Mouse (Mus musculus) heart, embryonic 15.5 days (tissue): ENCODE data around the gene Fbxo46. TPM values are rescaled to one million over a fixed set of nuclear protein-coding genes. Genes with fewer than 3 reads are reported as not detected.
A peak's percentile ranks its signal among the peaks of the same experiment; 100 is the strongest.

ENCODE experiments used
- ATAC-seq: fragments of 200-750 bp; cut with Nextera tagmentation; replicated peaks from 2 replicates; pipeline ENCODE4 v1.8.0; 2017; ENCODE audit warnings: low read depth, moderate TSS enrichment; ENCODE audit not compliant: insufficient number of reproducible peaks, insufficient read depth, low FRiP score
- H3K27ac ChIP-seq: fragments of 300-500 bp; sonication (generic); 2 replicates; pipeline ENCODE4 v1.5.1; 2015; ENCODE audit warnings: mild to moderate bottlenecking, inconsistent platforms
- H3K27me3 ChIP-seq: fragments of 300-500 bp; sonication (generic); 2 replicates; pipeline ENCODE4 v1.6.1; 2015; ENCODE audit warnings: inconsistent platforms
- H3K36me3 ChIP-seq: fragments of 300-500 bp; sonication (generic); 2 replicates; pipeline ENCODE4 v1.6.1; 2015; ENCODE audit warnings: mild to moderate bottlenecking, inconsistent platforms
- H3K4me1 ChIP-seq: fragments of 300-500 bp; sonication (generic); replicated peaks from 2 replicates; pipeline ENCODE4 v1.6.1; 2015; ENCODE audit warnings: inconsistent platforms
- H3K4me2 ChIP-seq: fragments of 300-500 bp; sonication (generic); 2 replicates; pipeline ENCODE4 v1.6.1; 2015; ENCODE audit warnings: inconsistent platforms, mild to moderate bottlenecking, moderate library complexity
- H3K4me3 ChIP-seq: fragments of 300-500 bp; sonication (generic); 2 replicates; pipeline ENCODE4 v1.5.1; 2015; ENCODE audit warnings: mild to moderate bottlenecking, inconsistent platforms
- H3K9ac ChIP-seq: fragments of 300-500 bp; sonication (generic); 2 replicates; pipeline ENCODE4 v1.6.1; 2015; ENCODE audit warnings: mild to moderate bottlenecking, inconsistent platforms
- H3K9me3 ChIP-seq: fragments of 300-500 bp; sonication (generic); replicated peaks from 2 replicates; pipeline ENCODE4 v1.6.1; 2016; ENCODE audit warnings: inconsistent platforms
- WGBS: fragments of 180-500 bp; shearing (Covaris S2); methylation state at CpG from one replicate; pipeline ENCODE4 v1.1.7; 2015; ENCODE audit warnings: mixed read lengths; 5-methylcytosine and 5-hydroxymethylcytosine counted together
- polyA plus RNA-seq: library from polyadenylated mRNA; unstranded; fragments of >200 nt; fragmentation: Nextera tagmentation; extraction: Ambion mirVana; gene quantifications from 2 replicates; pipeline ENCODE4 v1.2.1, GENCODE M21; 2015

The Fbxo46 gene
- polyA plus RNA-seq, 1 experiment from 2014 or later: 7.3 TPM

GRCm38 (mm10) chr7:19093537-19094385 is 25.9 kb upstream of the Fbxo46 start:
- peak overlapping the region; percentile 85 for H3K4me3 ChIP-seq
- peak overlapping the region; percentile 97 for H3K27ac ChIP-seq
- H3K9ac ChIP-seq: peak overlapping the region; percentile 93
- no peaks in the 10 kb centered on the region for H3K9me3 ChIP-seq
- 0 out of 2 replicates have a peak, but pooled peaks cover 3% of the 10 kb centered on the region for H3K27me3 ChIP-seq
- peak; percentile 82 for ATAC-seq
- under 1% methylated on average over 45 of the region's 45 CpGs for WGBS
- H3K36me3 ChIP-seq: peaks cover 25% of the 10 kb centered on the region; the same call in 1 of the 2 replicates
- peak overlapping the region; percentile 96 for H3K4me2 ChIP-seq
- H3K4me1 ChIP-seq: peaks cover 48% of the 10 kb centered on the region

DNA sequence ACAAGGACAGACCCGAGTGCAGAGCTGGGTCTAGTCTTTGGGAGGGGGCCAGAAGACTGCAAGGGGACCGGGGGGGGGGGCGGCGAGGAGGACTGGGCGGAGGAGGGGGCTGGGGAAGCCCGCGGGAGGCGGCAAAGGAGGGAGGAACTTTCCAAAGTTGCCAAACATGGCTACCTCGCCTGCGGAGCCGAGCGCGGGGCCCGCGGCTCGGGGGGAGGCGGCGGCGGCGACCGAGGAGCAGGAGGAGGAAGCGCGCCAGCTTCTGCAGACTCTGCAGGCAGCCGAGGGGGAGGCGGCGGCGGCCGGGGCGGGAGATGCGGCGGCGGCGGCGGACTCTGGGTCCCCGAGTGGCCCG is 25.2 kb upstream of the Fbxo46 start, which contains the start of gene Six5:
TSS of gene Six5 (plus strand) at position 124 of the 355 bp plus-strand sequence.
- 2% methylated on average over 24 of the region's 36 CpGs for WGBS
- Histone ChIP-seq H3K9me3 (no peaks in the 10 kb centered on the region), H3K4me1 (peaks cover 45% of the 10 kb centered on the region), H3K4me2 (peak within 1 kb of the TSS; percentile 96), H3K27me3 (0 out of 2 replicates have a peak, but pooled peaks cover 3% of the 10 kb centered on the region), H3K27ac (peak within 1 kb of the TSS; percentile 97), H3K4me3 (peak within 1 kb of the TSS; percentile 85), H3K9ac (peak within 1 kb of the TSS; percentile 93), H3K36me3 (peaks cover 21% of the 10 kb centered on the region; the same call in 1 of the 2 replicates)
- ATAC-seq: peak; percentile 4; the same call in 1 of the 2 replicates

DNA sequence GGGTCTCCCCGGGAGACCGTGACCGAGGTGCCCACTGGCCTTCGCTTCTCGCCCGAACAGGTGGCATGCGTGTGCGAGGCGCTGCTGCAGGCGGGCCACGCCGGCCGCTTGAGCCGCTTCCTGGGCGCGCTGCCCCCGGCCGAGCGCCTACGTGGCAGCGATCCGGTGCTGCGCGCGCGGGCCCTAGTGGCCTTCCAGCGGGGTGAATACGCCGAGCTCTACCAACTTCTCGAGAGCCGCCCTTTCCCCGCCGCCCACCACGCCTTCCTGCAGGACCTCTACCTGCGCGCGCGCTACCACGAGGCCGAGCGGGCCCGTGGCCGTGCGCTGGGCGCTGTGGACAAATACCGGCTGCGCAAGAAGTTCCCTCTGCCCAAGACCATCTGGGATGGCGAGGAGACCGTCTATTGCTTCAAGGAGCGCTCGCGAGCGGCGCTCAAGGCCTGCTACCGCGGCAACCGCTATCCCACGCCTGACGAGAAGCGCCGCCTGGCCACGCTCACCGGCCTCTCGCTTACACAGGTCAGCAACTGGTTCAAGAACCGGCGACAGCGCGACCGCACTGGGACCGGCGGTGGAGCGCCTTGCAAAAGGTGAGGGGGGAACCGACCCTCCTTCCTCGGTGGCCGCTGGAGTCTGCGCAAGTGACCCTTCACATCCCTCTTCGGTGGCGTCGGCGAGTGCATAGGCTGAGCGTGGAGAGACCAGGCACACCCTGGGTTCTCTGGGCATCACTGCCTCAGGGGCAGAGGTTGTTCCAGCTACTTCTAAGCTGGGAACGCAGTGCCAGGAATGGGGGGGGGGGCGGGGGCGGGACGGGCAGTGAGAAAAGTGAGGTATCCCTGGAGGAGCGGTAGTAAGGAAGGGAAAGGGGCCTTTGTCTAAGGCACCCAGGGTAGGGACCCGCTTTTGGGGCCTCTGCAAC is 24.6 kb upstream of the Fbxo46 start:
- Histone ChIP-seq H3K4me2 (peak overlapping the region; percentile 96), H3K27ac (peak overlapping the region; percentile 97), H3K27me3 (0 out of 2 replicates have a peak, but pooled peaks cover 3% of the 10 kb centered on the region), H3K4me3 (peak overlapping the region; percentile 85), H3K36me3 (peaks cover 15% of the 10 kb centered on the region; the same call in 1 of the 2 replicates), H3K9me3 (no peaks in the 10 kb centered on the region), H3K9ac (peak overlapping the region; percentile 93), H3K4me1 (peaks cover 45% of the 10 kb centered on the region)
- under 1% methylated on average over 84 of the region's 87 CpGs for WGBS
- no peak for ATAC-seq

DNA sequence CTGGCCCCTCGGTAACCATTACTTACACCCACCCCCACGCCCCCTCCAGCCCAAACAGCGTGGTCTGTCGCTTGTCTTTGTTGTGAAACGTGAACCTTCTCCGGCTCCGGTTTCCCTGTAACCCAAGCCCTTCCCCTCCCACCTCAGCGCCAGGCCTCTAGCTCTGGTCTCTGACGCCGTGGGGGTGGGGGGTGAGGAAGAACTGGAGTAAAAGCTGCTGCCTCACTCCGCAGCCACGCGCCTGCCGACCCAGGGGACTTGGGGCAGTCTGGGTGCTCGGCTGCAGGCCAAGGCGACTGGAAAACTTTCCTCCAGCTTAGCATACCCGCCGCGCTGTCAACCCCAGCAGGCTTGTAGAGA is 23.9 kb upstream of the Fbxo46 start:
- Histone ChIP-seq H3K9me3 (no peaks in the 10 kb centered on the region), H3K27ac (peak overlapping the region; percentile 97), H3K27me3 (0 out of 2 replicates have a peak, but pooled peaks cover under 1% of the 10 kb centered on the region), H3K4me3 (peak overlapping the region; percentile 85), H3K36me3 (peaks cover 8% of the 10 kb centered on the region; the same call in 1 of the 2 replicates), H3K4me2 (peak overlapping the region; percentile 96), H3K9ac (peak overlapping the region; percentile 93), H3K4me1 (peaks cover 45% of the 10 kb centered on the region)
- WGBS: under 1% methylated on average over 19 of the region's 19 CpGs
- ATAC-seq: no peak

- no peaks in the 10 kb centered on the region for H3K27me3 ChIP-seq
- peak overlapping the region; percentile 93 for H3K9ac ChIP-seq
- H3K9me3 ChIP-seq: no peaks in the 10 kb centered on the region
- H3K36me3 ChIP-seq: peaks cover 7% of the 10 kb centered on the region; the same call in 1 of the 2 replicates
- H3K4me3 ChIP-seq: peak overlapping the region; percentile 85
- WGBS: 55% methylated on average over 5 of the region's 5 CpGs
- peaks cover 44% of the 10 kb centered on the region for H3K4me1 ChIP-seq
- H3K27ac ChIP-seq: peak overlapping the region; percentile 97
- H3K4me2 ChIP-seq: peak overlapping the region; percentile 96
- ATAC-seq: no peak
These were observed 23.2 kb upstream of the Fbxo46 start for GRCm38 (mm10) chr7:19096421-19096976.

- H3K9ac ChIP-seq: peak overlapping the region; percentile 93
- peaks cover 37% of the 10 kb centered on the region for H3K4me1 ChIP-seq
- no peak overlapping the region; the same call in 1 of the 2 replicates for H3K4me2 ChIP-seq
- H3K4me3 ChIP-seq: 0 out of 2 replicates have a peak overlapping the region, but pooled peaks have one; percentile 85
- H3K27ac ChIP-seq: 0 out of 2 replicates have a peak overlapping the region, but pooled peaks have one; percentile 4
- H3K36me3 ChIP-seq: peaks cover 7% of the 10 kb centered on the region; the same call in 1 of the 2 replicates
- ATAC-seq: no peak
- H3K9me3 ChIP-seq: no peaks in the 10 kb centered on the region
- 33% methylated on average over 2 of the region's 2 CpGs for WGBS
- no peaks in the 10 kb centered on the region for H3K27me3 ChIP-seq
These were observed 22.4 kb upstream of the Fbxo46 start for GRCm38 (mm10) chr7:19097217-19097616.

DNA sequence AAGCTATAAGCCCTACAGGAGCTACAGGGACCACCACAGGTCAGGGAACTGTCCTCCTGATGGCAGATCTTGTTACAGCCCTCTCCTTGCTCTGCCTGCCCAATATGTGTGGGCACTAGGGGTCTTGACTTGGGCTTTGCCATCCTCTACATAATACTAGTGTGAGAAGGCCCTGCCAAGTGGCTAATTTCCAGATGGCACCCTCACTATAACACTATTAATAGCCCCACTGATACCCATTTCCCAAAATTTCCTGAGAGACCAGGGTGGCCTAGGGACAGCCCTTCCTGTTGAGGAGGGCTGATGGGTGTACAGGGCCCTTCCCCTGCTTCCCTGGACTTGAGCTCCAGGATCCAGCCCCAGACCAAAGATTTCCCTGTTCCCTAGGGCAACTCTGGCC is 21.8 kb upstream of the Fbxo46 start:
- no peak overlapping the region for H3K4me3 ChIP-seq
- no peaks in the 10 kb centered on the region for H3K9me3 ChIP-seq
- H3K4me2 ChIP-seq: no peak overlapping the region
- peaks cover 7% of the 10 kb centered on the region; the same call in 1 of the 2 replicates for H3K36me3 ChIP-seq
- H3K4me1 ChIP-seq: peaks cover 31% of the 10 kb centered on the region
- no peak overlapping the region for H3K9ac ChIP-seq
- ATAC-seq: no peak
- H3K27me3 ChIP-seq: no peaks in the 10 kb centered on the region
- H3K27ac ChIP-seq: no peak overlapping the region

DNA sequence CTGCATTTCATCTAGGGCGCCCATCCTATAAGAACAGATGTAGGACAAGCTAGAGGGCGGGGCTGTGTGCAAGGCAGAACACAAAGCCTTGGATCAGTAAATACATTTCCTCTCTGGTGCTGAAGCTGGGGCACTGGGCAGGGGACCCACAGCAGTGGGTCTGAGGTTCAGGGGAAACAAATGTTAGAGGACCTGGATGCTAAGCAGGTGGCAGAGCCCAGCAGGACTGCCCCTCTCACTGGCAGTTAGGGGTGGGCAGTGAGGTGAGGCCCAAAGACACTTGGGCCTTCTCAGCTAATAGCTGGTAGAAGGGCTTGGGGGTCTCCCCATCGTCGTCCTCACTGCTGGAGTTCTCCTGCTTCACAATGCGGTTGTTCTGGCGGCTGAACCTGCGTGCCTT is 20.8 kb upstream of the Fbxo46 start:
- WGBS: 80% methylated on average over 7 of the region's 7 CpGs

GRCm38 (mm10) chr7:19100290-19100689 is 19.4 kb upstream of the Fbxo46 start:
- ATAC-seq: no peak
- Histone ChIP-seq H3K27me3 (no peaks in the 10 kb centered on the region), H3K27ac (no peak overlapping the region), H3K9ac (no peak overlapping the region), H3K4me1 (peaks cover 23% of the 10 kb centered on the region), H3K4me2 (no peak overlapping the region), H3K4me3 (no peak overlapping the region), H3K9me3 (no peaks in the 10 kb centered on the region), H3K36me3 (peaks cover 7% of the 10 kb centered on the region; the same call in 1 of the 2 replicates)
- 81% methylated on average over 1 of the region's 1 CpGs for WGBS

More for the DNA sequence above, 20.8 kb upstream of the Fbxo46 start:
- Histone ChIP-seq H3K27ac (no peak overlapping the region), H3K4me2 (no peak overlapping the region), H3K9ac (no peak overlapping the region), H3K4me1 (peaks cover 23% of the 10 kb centered on the region), H3K36me3 (peaks cover 7% of the 10 kb centered on the region; the same call in 1 of the 2 replicates), H3K9me3 (no peaks in the 10 kb centered on the region), H3K27me3 (no peaks in the 10 kb centered on the region), H3K4me3 (no peak overlapping the region)
- no peak for ATAC-seq

GRCm38 (mm10) chr7:19103741-19104140 is 15.9 kb upstream of the Fbxo46 start:
- Histone ChIP-seq H3K27ac (no peak overlapping the region), H3K27me3 (no peaks in the 10 kb centered on the region), H3K36me3 (no peaks in the 10 kb centered on the region), H3K4me2 (no peak overlapping the region), H3K4me3 (no peak overlapping the region), H3K9ac (no peak overlapping the region), H3K4me1 (peaks cover 6% of the 10 kb centered on the region; the same call in 1 of the 2 replicates), H3K9me3 (no peaks in the 10 kb centered on the region)
- ATAC-seq: no peak
